Mouse (Mus musculus) regulatory T cell (primary cell): ENCODE data around the gene Chic1.

Experiments used
- in situ Hi-C: fragments of 300-600 bp; cut with MboI, MseI; formaldehyde crosslinking; loops from one replicate; pipeline ENCODE4 v1.15.1; 2025; ENCODE audit warnings: high pct_unique_total_duplicates

Gene Chic1

DNA sequence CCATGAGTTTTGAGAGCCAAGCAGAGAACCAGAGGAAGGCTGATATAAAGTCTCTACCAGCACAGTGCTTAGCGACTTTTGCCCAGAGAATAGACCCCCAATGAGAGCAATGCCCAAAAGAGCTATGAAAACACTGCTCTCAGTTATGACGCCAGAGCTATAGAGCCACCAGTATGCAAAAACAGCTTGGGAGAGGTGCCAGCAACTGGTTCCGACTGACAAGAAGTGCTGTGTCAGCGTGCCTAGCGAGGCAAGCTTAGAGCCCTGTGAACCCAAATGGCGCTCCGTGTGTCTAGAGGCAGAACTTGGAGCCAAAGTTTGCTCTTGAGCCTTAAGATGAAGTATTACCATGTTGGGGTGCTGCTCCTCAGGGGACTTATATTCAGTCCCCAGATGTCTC, 71.4 kb downstream of the Chic1 start:
- in situ Hi-C loops = no loop called here

DNA sequence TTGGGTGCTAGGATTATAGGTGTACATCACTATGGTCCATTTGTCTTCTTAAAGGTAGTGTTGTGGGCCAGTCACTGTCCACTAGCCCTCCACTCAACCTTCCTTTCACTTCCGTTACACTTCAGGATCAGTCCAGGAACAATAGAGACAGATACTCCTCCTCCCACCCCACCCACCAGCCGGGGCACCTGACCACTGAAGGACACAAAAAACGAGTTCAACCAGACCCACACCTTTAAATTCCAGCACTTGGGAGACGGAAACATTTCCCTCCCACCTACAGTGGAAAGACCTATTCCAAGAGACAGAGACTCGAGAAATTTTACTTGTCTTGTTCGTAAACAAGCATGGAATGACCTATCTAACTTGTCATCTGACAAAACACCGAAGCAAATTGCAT, 76.0 kb downstream of the Chic1 start:
- in situ Hi-C loops = no loop called here

DNA sequence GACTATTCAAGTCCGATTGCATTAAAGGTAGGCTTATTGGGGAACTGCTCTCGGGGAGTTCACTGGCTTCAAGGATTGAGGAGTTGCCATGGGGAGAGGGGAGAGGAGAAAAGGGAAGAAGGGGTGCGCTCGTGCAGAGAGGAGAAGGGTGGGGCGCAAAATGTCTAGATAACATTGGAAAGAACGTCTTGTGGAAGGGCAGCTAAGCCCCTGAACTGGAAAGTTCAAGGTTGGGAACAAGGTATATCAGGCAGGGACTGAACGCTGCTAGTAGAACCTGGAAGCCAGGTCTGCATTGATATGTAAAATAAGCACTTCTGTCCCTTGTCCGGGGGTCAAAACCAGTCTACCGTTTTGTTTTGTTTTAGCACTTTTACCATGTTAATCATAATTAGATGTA, 81.7 kb downstream of the Chic1 start:
- in situ Hi-C loops = no loop called here

DNA sequence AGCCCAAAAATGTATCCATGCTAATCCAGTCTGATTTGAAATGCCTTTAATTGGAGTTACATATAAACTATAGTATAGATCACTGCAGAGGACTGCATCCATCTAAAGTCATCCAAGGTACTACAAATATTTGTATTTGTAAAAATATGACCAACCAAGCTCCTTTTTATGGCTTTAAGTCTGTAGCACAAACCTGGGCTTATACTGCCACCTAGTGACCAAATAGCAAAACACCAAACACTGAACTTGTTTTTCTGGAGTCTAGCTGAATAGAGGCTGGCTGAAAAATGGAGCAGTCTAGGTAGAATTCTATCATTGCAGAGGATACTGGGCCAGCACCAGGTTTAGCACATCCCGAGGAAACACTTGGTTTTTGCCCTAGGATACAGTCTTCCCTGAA, 84.5 kb downstream of the Chic1 start:
- in situ Hi-C loops = loop anchor here (5.0 kb wide), 1 partner anchor 179 kb away; no protein-coding TSS in a partner anchor

DNA sequence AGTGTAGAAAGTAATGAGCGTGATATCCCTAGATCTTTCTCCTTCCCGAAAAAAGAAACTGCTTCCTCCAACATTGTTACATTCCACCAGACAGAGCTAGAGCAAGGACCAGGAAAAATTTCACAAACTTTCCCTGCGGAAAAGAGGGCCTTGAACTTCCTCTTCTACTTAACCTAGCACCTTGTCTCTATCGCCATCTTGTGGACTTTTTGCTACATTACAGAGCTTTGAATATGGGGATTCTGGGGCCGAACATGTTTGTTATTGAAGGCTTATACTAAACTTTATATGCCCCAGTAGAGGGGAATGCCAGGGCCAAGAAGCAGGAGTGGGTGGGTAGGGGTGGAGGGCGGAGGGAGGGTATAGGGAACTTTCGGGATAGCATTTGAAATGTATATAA, 87.5 kb downstream of the Chic1 start:
- in situ Hi-C loops = loop anchor here (5.0 kb wide), 1 partner anchor 181 kb away; no protein-coding TSS in a partner anchor
